Mouse (Mus musculus) NIH3T3 (cell line): Measurements from ENCODE around the gene Gm20883.
"Not testable (repeated sequence)": the region's sequence is repeated elsewhere in the genome, so short reads cannot be mapped to it uniquely, and the experiment has no call there.

Source experiments
- DNase-seq: peaks from one replicate; pipeline ENCODE4 v3.0.0-alpha.2; 2012; ENCODE audit warnings: low read depth

Gene Gm20883

DNA sequence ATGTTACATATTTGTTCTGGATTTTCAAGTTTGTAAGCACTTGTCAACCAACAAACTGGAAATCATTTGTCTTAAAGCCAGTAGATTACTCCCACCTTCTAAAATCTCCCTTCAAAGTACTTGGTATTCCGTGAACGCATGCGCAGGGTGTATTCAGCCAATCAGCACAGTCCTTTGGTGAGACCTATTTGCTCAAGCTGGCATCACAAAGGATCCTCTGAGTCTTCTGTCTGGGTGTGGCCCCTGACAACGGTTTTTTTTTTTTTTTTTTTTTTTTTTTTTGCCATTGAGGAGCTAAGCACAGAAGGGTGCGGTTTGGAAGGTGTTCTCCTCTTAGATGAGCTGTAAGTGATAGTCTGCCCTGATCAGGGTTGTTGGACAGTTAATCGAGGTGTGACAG lies at the start of gene Gm20883:
TSS of gene Gm20883 (plus strand) at position 301 of the 400 bp plus-strand sequence.
- not testable (repeated sequence) for DNase-seq
